ENCODE assay signal across 20 mouse cellular contexts in the genomic region with DNA sequence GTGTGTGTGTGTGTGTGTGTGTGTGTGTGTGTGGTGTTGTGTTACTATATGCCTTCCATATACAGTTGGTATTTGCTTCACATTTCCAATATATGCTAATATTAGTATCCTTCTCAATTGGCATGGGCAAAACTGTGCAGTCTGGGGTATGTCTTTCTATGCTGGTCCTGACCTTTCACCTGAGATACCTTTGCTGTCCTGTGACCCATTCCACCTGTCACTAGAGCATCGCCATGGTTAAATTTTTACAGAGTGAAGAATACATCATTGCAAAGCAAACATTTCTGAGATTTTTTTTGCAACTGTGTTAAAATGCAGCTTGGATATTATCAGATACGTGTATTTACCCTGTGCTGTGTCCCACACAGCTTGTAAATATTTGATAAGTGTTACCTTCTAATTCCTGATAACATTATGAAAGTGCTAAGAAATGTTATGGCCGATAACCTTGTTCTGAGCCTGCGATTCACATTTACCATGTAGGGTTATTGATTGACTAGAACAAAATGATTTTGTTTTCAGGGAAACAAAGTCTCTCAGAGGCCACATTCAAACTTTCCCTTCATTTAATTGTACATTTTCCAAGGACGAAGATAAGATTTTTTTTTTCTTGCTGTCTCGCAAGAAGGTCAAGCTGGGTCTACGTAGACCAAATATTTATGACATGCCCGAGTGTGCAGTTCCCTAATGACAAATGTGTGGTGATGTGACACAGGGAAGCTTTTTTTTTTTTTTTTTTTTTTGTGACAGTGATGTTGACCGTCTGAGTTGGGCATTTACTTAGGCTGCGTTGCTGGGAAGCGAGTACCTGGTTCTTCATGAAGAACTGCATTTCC.
DNase-seq lines count a peak whose midpoint lies in the region; ATAC-seq and TF ChIP-seq lines count a peak whose summit lies in the region.
"Had no signal": no experiment of that assay in that cellular context is flagged by ENCODE, and none has a peak within 500 bp of the region (broad histone marks: within the 10 kb centered on the region; RNA-seq: fewer than 3 reads in every experiment).

No protein-coding gene starts in this region.

- H3K36me3 ChIP-seq in intestine, embryonic 14.5 days (ENCODE audit: control insufficient read depth, insufficient read depth, low read length) = no peaks in the 10 kb centered on the region
- H3K36me3 ChIP-seq in intestine, postnatal 0 days (ENCODE audit: control insufficient read depth, insufficient read depth) = no peaks in the 10 kb centered on the region
- H3K36me3 ChIP-seq in intestine, embryonic 15.5 days = no peaks in the 10 kb centered on the region
- H3K36me3 ChIP-seq in liver, embryonic 14.5 days (replicated peaks; ENCODE audit: control insufficient read depth, insufficient read depth, low read depth) = no peaks in the 10 kb centered on the region
- H3K36me3 ChIP-seq in stomach, embryonic 15.5 days = no peaks in the 10 kb centered on the region
- no peaks in the 10 kb centered on the region for H3K36me3 ChIP-seq in midbrain, postnatal 0 days (ENCODE audit: insufficient read depth, low read length)
- H3K36me3 ChIP-seq: embryonic facial prominence, embryonic 10.5 days; heart, embryonic 10.5 days; hindbrain, embryonic 12.5 days had no signal

- H3K9ac ChIP-seq in intestine, embryonic 14.5 days (ENCODE audit: low read length) = no peak overlapping the region
- H3K9ac ChIP-seq in intestine, postnatal 0 days (ENCODE audit: low read depth, low read length) = no peak overlapping the region
- no peak overlapping the region for H3K9ac ChIP-seq in intestine, embryonic 15.5 days
- no peak overlapping the region for H3K9ac ChIP-seq in liver, embryonic 14.5 days (replicated peaks)
- H3K9ac ChIP-seq in stomach, embryonic 15.5 days = no peak overlapping the region
- no peak overlapping the region for H3K9ac ChIP-seq in midbrain, postnatal 0 days (replicated peaks; ENCODE audit: low read length, poor library complexity, severe bottlenecking)
- H3K9ac ChIP-seq: hindbrain, embryonic 12.5 days had no signal

- H3K9me3 ChIP-seq in intestine, embryonic 14.5 days (ENCODE audit: control insufficient read depth, low read length) = no peaks in the 10 kb centered on the region
- no peaks in the 10 kb centered on the region for H3K9me3 ChIP-seq in intestine, postnatal 0 days (ENCODE audit: control insufficient read depth)
- no peaks in the 10 kb centered on the region for H3K9me3 ChIP-seq in intestine, embryonic 15.5 days
- no peaks in the 10 kb centered on the region for H3K9me3 ChIP-seq in liver, embryonic 14.5 days (ENCODE audit: control insufficient read depth, low read length)
- no peaks in the 10 kb centered on the region for H3K9me3 ChIP-seq in stomach, embryonic 15.5 days
- H3K9me3 ChIP-seq in midbrain, postnatal 0 days (ENCODE audit: low read length) = no peaks in the 10 kb centered on the region
- H3K9me3 ChIP-seq: embryonic facial prominence, embryonic 10.5 days; heart, embryonic 10.5 days; hindbrain, embryonic 12.5 days had no signal

- no peak for TF ChIP-seq CTCF in intestine, postnatal 0 days (IDR thresholded peaks at IDR 0.05; ENCODE audit: low read depth)
- no peak for TF ChIP-seq CTCF in liver, embryonic 14.5 days (IDR thresholded peaks at IDR 0.05; ENCODE audit: low read depth)
- no peak for TF ChIP-seq CTCF in midbrain, postnatal 0 days (IDR thresholded peaks at IDR 0.05)

- H3K4me3 ChIP-seq in intestine, embryonic 14.5 days (ENCODE audit: low read depth, low read length) = no peak overlapping the region
- H3K4me3 ChIP-seq in intestine, postnatal 0 days (ENCODE audit: low read depth, low read length) = no peak overlapping the region
- no peak overlapping the region for H3K4me3 ChIP-seq in intestine, embryonic 15.5 days (replicated peaks)
- H3K4me3 ChIP-seq in liver, embryonic 14.5 days (ENCODE audit: insufficient read depth in 1 of 2, low read depth in 2 of 2, low read length in 2 of 2) = no peak overlapping the region
- H3K4me3 ChIP-seq in stomach, embryonic 15.5 days (replicated peaks) = no peak overlapping the region
- no peak overlapping the region for H3K4me3 ChIP-seq in midbrain, postnatal 0 days (ENCODE audit: low read depth, low read length)
- H3K4me3 ChIP-seq: embryonic facial prominence, embryonic 10.5 days; heart, embryonic 10.5 days; hindbrain, embryonic 12.5 days had no signal

- no peaks in the 10 kb centered on the region for H3K4me1 ChIP-seq in intestine, embryonic 14.5 days (replicated peaks; ENCODE audit: control insufficient read depth, insufficient read depth, low read length)
- H3K4me1 ChIP-seq in intestine, postnatal 0 days (replicated peaks; ENCODE audit: control insufficient read depth, insufficient read depth, low read length) = no peaks in the 10 kb centered on the region
- H3K4me1 ChIP-seq in intestine, embryonic 15.5 days (replicated peaks) = 0 out of 2 replicates have a peak, but pooled peaks cover 7% of the 10 kb centered on the region
- H3K4me1 ChIP-seq in liver, embryonic 14.5 days (replicated peaks; ENCODE audit: control insufficient read depth in 2 of 2, insufficient read depth in 2 of 2, low read length in 1 of 2) = peaks cover 0 to 7% of the 10 kb centered on the region in 2 experiments; a peak in 2 of 4 replicates
- no peaks in the 10 kb centered on the region for H3K4me1 ChIP-seq in stomach, embryonic 15.5 days
- no peaks in the 10 kb centered on the region for H3K4me1 ChIP-seq in midbrain, postnatal 0 days (ENCODE audit: insufficient read depth, low read length)
- H3K4me1 ChIP-seq: embryonic facial prominence, embryonic 10.5 days; heart, embryonic 10.5 days; hindbrain, embryonic 12.5 days had no signal

- no peak overlapping the region for H3K4me2 ChIP-seq in intestine, embryonic 14.5 days (ENCODE audit: low read length)
- H3K4me2 ChIP-seq in intestine, postnatal 0 days (replicated peaks; ENCODE audit: low read depth) = no peak overlapping the region
- no peak overlapping the region for H3K4me2 ChIP-seq in intestine, embryonic 15.5 days (replicated peaks)
- no peak overlapping the region for H3K4me2 ChIP-seq in liver, embryonic 14.5 days (ENCODE audit: low read depth)
- no peak overlapping the region for H3K4me2 ChIP-seq in stomach, embryonic 15.5 days
- no peak overlapping the region for H3K4me2 ChIP-seq in midbrain, postnatal 0 days (ENCODE audit: low read depth, low read length, poor library complexity, severe bottlenecking)
- H3K4me2 ChIP-seq: hindbrain, embryonic 12.5 days had no signal

- H3K27ac ChIP-seq in intestine, embryonic 14.5 days (ENCODE audit: low read depth) = no peak overlapping the region
- no peak overlapping the region for H3K27ac ChIP-seq in intestine, postnatal 0 days (ENCODE audit: low read depth, low read length)
- no peak overlapping the region for H3K27ac ChIP-seq in intestine, embryonic 15.5 days
- no peak overlapping the region for H3K27ac ChIP-seq in liver, embryonic 14.5 days
- H3K27ac ChIP-seq in stomach, embryonic 15.5 days = no peak overlapping the region
- no peak overlapping the region for H3K27ac ChIP-seq in midbrain, postnatal 0 days (ENCODE audit: low read depth, low read length)
- H3K27ac ChIP-seq: embryonic facial prominence, embryonic 10.5 days; heart, embryonic 10.5 days; hindbrain, embryonic 12.5 days had no signal

- WGBS in intestine, embryonic 14.5 days = 37% methylated on average over 11 of the region's 11 CpGs
- WGBS in intestine, postnatal 0 days = 23% methylated on average over 11 of the region's 11 CpGs
- 36% methylated on average over 11 of the region's 11 CpGs for WGBS in intestine, embryonic 15.5 days
- WGBS in liver, embryonic 14.5 days (ENCODE audit: insufficient replicate concordance) = 54% methylated on average over 11 of the region's 11 CpGs
- 35% methylated on average over 11 of the region's 11 CpGs for WGBS in stomach, embryonic 15.5 days
- WGBS in midbrain, postnatal 0 days = 83% methylated on average over 11 of the region's 11 CpGs

- ATAC-seq in intestine, embryonic 14.5 days (replicated peaks; ENCODE audit: low FRiP score, low TSS enrichment, low read depth) = peak; percentile 70
- no peak for ATAC-seq in intestine, postnatal 0 days
- peak; percentile 69 for ATAC-seq in intestine, embryonic 15.5 days
- ATAC-seq in liver, embryonic 14.5 days (ENCODE audit: insufficient read depth) = peak; percentile 62; the same call in 1 of the 2 replicates
- peak; percentile 88 for ATAC-seq in stomach, embryonic 15.5 days (ENCODE audit: insufficient read depth, low FRiP score, low read depth)
- no peak for ATAC-seq in midbrain, postnatal 0 days (ENCODE audit: low FRiP score)
- no peak for ATAC-seq in megakaryocyte-erythroid progenitor cell, adult 5-6 weeks (replicated peaks; ENCODE audit: low FRiP score, low TSS enrichment, poor library complexity, severe bottlenecking)
- ATAC-seq: forebrain, embryonic 14.5 days had no signal

- no peak for DNase-seq in intestine, embryonic 14.5 days (ENCODE audit: low spot score)
- DNase-seq in liver, embryonic 14.5 days (ENCODE audit: low read depth in 3 of 3, low spot score in 3 of 3) = no peak
- no peak for DNase-seq in layer of hippocampus, adult 11-12 months (ENCODE audit: low spot score)
- DNase-seq in midbrain, postnatal 0 days (ENCODE audit: low spot score) = no peak
- DNase-seq: adrenal gland, postnatal 25 days; cerebellum, adult 18-20 months; cerebellum, adult 9-11 months; cerebellum, postnatal 36 days; gastrocnemius, postnatal 36 days; heart, adult 11 months; heart, postnatal 10 days; heart, postnatal 4 days had no signal

- no peak for TF ChIP-seq EP300 in liver, embryonic 14.5 days (IDR thresholded peaks at IDR 0.05; ENCODE audit: low read depth)

- no peaks in the 10 kb centered on the region for H3K27me3 ChIP-seq in intestine, embryonic 14.5 days (replicated peaks; ENCODE audit: control insufficient read depth, insufficient read depth, low read length)
- H3K27me3 ChIP-seq in intestine, postnatal 0 days (replicated peaks; ENCODE audit: control insufficient read depth, insufficient read depth, low read length) = no peaks in the 10 kb centered on the region
- H3K27me3 ChIP-seq in intestine, embryonic 15.5 days (replicated peaks) = no peaks in the 10 kb centered on the region
- no peaks in the 10 kb centered on the region for H3K27me3 ChIP-seq in liver, embryonic 14.5 days (ENCODE audit: control insufficient read depth, insufficient read depth, low read length)
- no peaks in the 10 kb centered on the region for H3K27me3 ChIP-seq in stomach, embryonic 15.5 days (replicated peaks)
- no peaks in the 10 kb centered on the region for H3K27me3 ChIP-seq in midbrain, postnatal 0 days (ENCODE audit: insufficient read depth, low read length)
- H3K27me3 ChIP-seq: hindbrain, embryonic 12.5 days had no signal

Comparison
In these comparisons a context has a peak if more than half of its experiments do, and no peak if none do; other contexts are left out.
1. ATAC-seq: peak in intestine, embryonic 14.5 days (single experiment), intestine, embryonic 15.5 days (single experiment), liver, embryonic 14.5 days (single experiment) and stomach, embryonic 15.5 days (single experiment); none in intestine, postnatal 0 days (single experiment), midbrain, postnatal 0 days (single experiment) and megakaryocyte-erythroid progenitor cell, adult 5-6 weeks (single experiment).